ENCODE assay signal across 9 mouse cellular contexts in genomic region chr4:36951955-36952215, GRCm38 (mm10). TPM values are rescaled to one million over a fixed set of nuclear protein-coding genes. Genes with fewer than 3 reads are reported as not detected.
A peak's percentile ranks its signal among the peaks of the same experiment; 100 is the strongest.
DNase-seq lines count a peak whose midpoint lies in the region; ATAC-seq and TF ChIP-seq lines count a peak whose summit lies in the region.
"Had no signal": no experiment of that assay in that cellular context is flagged by ENCODE, and none has a peak within 500 bp of the region (broad histone marks: within the 10 kb centered on the region; RNA-seq: fewer than 3 reads in every experiment).

No protein-coding gene starts in this region.

- 2% methylated on average over 7 of the region's 7 CpGs for WGBS in heart, postnatal 0 days
- WGBS in embryonic facial prominence, embryonic 11.5 days, result 0% methylated on average over 7 of the region's 7 CpGs
- 3% methylated on average over 7 of the region's 7 CpGs for WGBS in intestine, embryonic 15.5 days

- TF ChIP-seq EP300 in heart, postnatal 0 days (IDR thresholded peaks at IDR 0.05; ENCODE audit: low read depth), result no peak

- H3K9me3 ChIP-seq in heart, postnatal 0 days (replicated peaks; ENCODE audit: control insufficient read depth, low read length), result no peaks in the 10 kb centered on the region
- H3K9me3 ChIP-seq in embryonic facial prominence, embryonic 11.5 days (replicated peaks; ENCODE audit: control insufficient read depth, low read length), result no peaks in the 10 kb centered on the region
- H3K9me3 ChIP-seq in intestine, embryonic 15.5 days, result no peaks in the 10 kb centered on the region

- peak overlapping the region; percentile 86 for H3K4me2 ChIP-seq in heart, postnatal 0 days (ENCODE audit: low read depth, low read length)
- H3K4me2 ChIP-seq in embryonic facial prominence, embryonic 11.5 days (ENCODE audit: low read depth, low read length), result peak overlapping the region; percentile 91
- H3K4me2 ChIP-seq in intestine, embryonic 15.5 days (replicated peaks), result peak overlapping the region; percentile 99

- H3K36me3 ChIP-seq in heart, postnatal 0 days (replicated peaks; ENCODE audit: control insufficient read depth, insufficient read depth, low read length), result no peaks in the 10 kb centered on the region
- H3K36me3 ChIP-seq in embryonic facial prominence, embryonic 11.5 days (replicated peaks; ENCODE audit: control insufficient read depth, insufficient read depth, low read depth, low read length), result no peaks in the 10 kb centered on the region
- H3K36me3 ChIP-seq in intestine, embryonic 15.5 days, result no peaks in the 10 kb centered on the region
- H3K36me3 ChIP-seq: G1E had no signal

- H3K9ac ChIP-seq in heart, postnatal 0 days (replicated peaks; ENCODE audit: low read depth, low read length), result no peak overlapping the region
- H3K9ac ChIP-seq in embryonic facial prominence, embryonic 11.5 days (replicated peaks; ENCODE audit: low read length), result peak overlapping the region; percentile 46
- 0 out of 2 replicates have a peak overlapping the region, but pooled peaks have one; percentile 10 for H3K9ac ChIP-seq in intestine, embryonic 15.5 days

- peaks cover 56% of the 10 kb centered on the region for H3K27me3 ChIP-seq in heart, postnatal 0 days (ENCODE audit: control insufficient read depth, insufficient read depth, low read length)
- H3K27me3 ChIP-seq in embryonic facial prominence, embryonic 11.5 days (ENCODE audit: control insufficient read depth, insufficient read depth, low read length), result peaks cover 26% of the 10 kb centered on the region
- peaks cover 44% of the 10 kb centered on the region for H3K27me3 ChIP-seq in intestine, embryonic 15.5 days (replicated peaks)

- H3K27ac ChIP-seq in heart, postnatal 0 days (ENCODE audit: low read depth), result no peak overlapping the region
- no peak overlapping the region for H3K27ac ChIP-seq in embryonic facial prominence, embryonic 11.5 days (replicated peaks; ENCODE audit: low read depth, low read length)
- H3K27ac ChIP-seq in intestine, embryonic 15.5 days, result no peak overlapping the region

- peak overlapping the region; percentile 52 for H3K4me3 ChIP-seq in heart, postnatal 0 days (ENCODE audit: low read depth, low read length)
- peak overlapping the region; percentile 42 for H3K4me3 ChIP-seq in embryonic facial prominence, embryonic 11.5 days (ENCODE audit: low read depth, low read length)
- H3K4me3 ChIP-seq in intestine, embryonic 15.5 days (replicated peaks), result peak overlapping the region; percentile 51

- no peak for ATAC-seq in heart, postnatal 0 days (ENCODE audit: insufficient read depth, low read depth)
- no peak for ATAC-seq in embryonic facial prominence, embryonic 11.5 days (replicated peaks; ENCODE audit: insufficient number of reproducible peaks, low FRiP score, low TSS enrichment, low read depth)
- ATAC-seq in intestine, embryonic 15.5 days, result no peak

- TF ChIP-seq CTCF in heart, postnatal 0 days (IDR thresholded peaks at IDR 0.05; ENCODE audit: low read depth), result no peak

- DNase-seq in heart, postnatal 0 days (ENCODE audit: low spot score), result no peak
- no peak for DNase-seq in heart, postnatal 4 days
- peak; percentile 17 for DNase-seq in embryonic facial prominence, embryonic 11.5 days (ENCODE audit: low spot score)
- DNase-seq in neural tube, embryonic 10.5 days (ENCODE audit: extremely low spot score, low spot score), result peak; percentile 53
- no peak for DNase-seq in cerebellum, adult 9-11 months
- no peak for DNase-seq in cerebellum, postnatal 36 days
- DNase-seq in right cerebral cortex, postnatal 10 days (ENCODE audit: low spot score in 2 of 2), result no peak

- H3K4me1 ChIP-seq in heart, postnatal 0 days (ENCODE audit: control insufficient read depth, insufficient read depth), result no peaks in the 10 kb centered on the region
- H3K4me1 ChIP-seq in embryonic facial prominence, embryonic 11.5 days (ENCODE audit: control insufficient read depth, insufficient read depth, low read length), result no peaks in the 10 kb centered on the region
- H3K4me1 ChIP-seq in intestine, embryonic 15.5 days (replicated peaks), result peaks cover 19% of the 10 kb centered on the region

RNA-seq across cellular contexts. Expression of gene Lingo2, which starts 0.3 kb away (rescaled TPM):
- total RNA-seq in heart, postnatal 0 days (2014; rRNA removed; ENCODE audit: low replicate concordance), result not detected in 2 replicates
- 0.04 and 0.12 TPM in 2 replicates for polyA plus RNA-seq in heart, postnatal 0 days (2015; fragmentation: Nextera tagmentation; extraction: Ambion mirVana)
- total RNA-seq in heart, postnatal 4 days (2021), result under 1 TPM; 0.10 to 0.23 TPM
- polyA plus RNA-seq in embryonic facial prominence, embryonic 11.5 days (2014; fragmentation: Nextera tagmentation; extraction: Ambion mirVana), result 2.6 and 3.9 TPM in 2 replicates
- polyA plus RNA-seq in intestine, embryonic 15.5 days (2015; fragmentation: Nextera tagmentation; extraction: Ambion mirVana), result 0.67 and 0.96 TPM in 2 replicates
- polyA plus RNA-seq: G1E had no signal

Comparison
In these comparisons a context has a peak if more than half of its experiments do, and no peak if none do; other contexts are left out.
1. DNase-seq: peak in embryonic facial prominence, embryonic 11.5 days (single experiment) and neural tube, embryonic 10.5 days (single experiment); none in heart, postnatal 0 days (single experiment), heart, postnatal 4 days (single experiment), cerebellum, adult 9-11 months (single experiment), cerebellum, postnatal 36 days (0 of 2) and right cerebral cortex, postnatal 10 days (0 of 2).
2. Peak in every context shown above with its lines, with median percentiles within 50 percentile points of each other: H3K4me2 ChIP-seq and H3K4me3 ChIP-seq.